Mouse (Mus musculus): ENCODE measurements around the gene Dip2b. TPM values are rescaled to one million over a fixed set of nuclear protein-coding genes. Genes with fewer than 3 reads are reported as not detected.

Gene Dip2b
- polyA plus RNA-seq, 1 experiment from 2014 or later = 18.1 TPM

DNA sequence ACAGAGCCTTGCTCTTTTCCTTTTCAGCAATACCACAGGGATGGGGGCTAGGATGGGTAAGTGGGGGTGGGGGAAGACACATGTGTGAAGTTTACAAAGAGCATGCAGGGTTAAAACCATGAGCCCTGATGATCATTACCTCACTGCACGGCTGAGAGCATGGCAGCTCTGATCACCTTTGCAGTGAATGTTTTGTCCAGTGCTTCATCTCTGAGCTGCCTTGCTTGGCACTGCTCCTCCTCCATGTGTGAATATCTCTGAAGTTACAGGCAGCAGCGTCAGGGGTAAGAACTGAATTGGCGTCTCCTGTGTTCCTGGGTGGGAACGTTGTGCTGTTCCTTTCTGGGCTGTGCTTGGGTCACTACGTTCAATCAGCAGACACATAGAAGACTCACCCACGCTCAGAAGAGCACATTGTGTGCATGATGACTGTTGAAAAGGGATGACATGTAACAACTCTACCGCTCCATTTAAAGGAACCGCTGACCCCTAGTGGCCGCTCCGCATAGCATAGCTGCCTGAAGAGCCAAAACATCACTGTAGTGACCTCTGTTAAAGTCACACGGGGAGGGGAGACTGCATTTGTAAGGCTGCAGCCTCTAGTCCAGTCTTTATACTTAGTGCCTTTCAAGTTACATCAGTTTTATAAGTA, 88.1 kb downstream of the Dip2b start:
- H3K9ac ChIP-seq = no peak overlapping the region

DNA sequence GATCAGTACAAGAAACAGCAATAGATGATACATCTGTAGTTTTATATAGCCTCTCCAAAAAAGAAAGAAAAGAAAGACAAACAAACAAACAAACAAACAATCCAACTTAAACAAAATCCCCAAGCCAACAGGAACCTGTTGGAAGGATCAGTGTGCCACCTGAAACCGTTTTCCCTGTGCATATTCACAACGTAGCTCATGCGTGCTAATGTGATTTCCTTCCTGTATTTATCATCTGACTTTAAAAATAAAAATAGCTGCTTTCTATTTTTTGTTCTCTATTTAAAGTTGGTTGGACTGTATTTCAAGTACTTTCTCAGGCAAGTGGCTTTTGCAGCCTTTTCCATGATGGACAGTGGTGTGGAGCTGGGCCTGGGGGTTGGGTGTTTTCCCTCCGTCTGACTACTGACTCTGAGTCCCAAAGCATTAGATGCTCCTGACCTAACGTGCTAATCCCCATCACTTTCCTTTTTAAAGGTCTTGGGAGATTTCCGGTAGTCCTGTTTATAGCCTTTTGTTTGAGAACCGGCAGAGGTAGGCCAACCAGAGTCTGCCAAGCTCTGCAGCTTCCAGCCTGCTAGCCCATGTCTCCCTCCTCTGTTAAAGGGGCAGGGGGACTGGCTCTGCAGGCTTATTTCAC, 90.8 kb downstream of the Dip2b start:
- WGBS = 71% methylated on average over 7 of the region's 7 CpGs
- Histone ChIP-seq H3K36me3 (ENCODE audit: insufficient read depth) (no peaks in the 10 kb centered on the region), H3K4me3 (ENCODE audit: low read depth, low read length) (no peak overlapping the region), H3K4me1 (ENCODE audit: insufficient read depth) (no peaks in the 10 kb centered on the region), H3K27ac (ENCODE audit: low read depth) (no peak overlapping the region), H3K4me2 (no peak overlapping the region), H3K27me3 (ENCODE audit: insufficient read depth, low read length) (no peaks in the 10 kb centered on the region), H3K9me3 (ENCODE audit: low read depth, low read length) (no peaks in the 10 kb centered on the region), H3K9ac (no peak overlapping the region)
- ATAC-seq (ENCODE audit: insufficient read depth) (no peak), DNase-seq (peak; percentile 15)
- no peak for TF ChIP-seq CTCF (IDR thresholded peaks at IDR 0.05; ENCODE audit: low read depth)

More for the DNA sequence above, 88.1 kb downstream of the Dip2b start:
- H3K4me2 ChIP-seq = no peak overlapping the region
- H3K4me3 ChIP-seq (ENCODE audit: low read depth, low read length) = no peak overlapping the region
- peak; percentile 91 for ATAC-seq (ENCODE audit: insufficient read depth)
- H3K27ac ChIP-seq (ENCODE audit: low read depth) = no peak overlapping the region
- no peaks in the 10 kb centered on the region for H3K4me1 ChIP-seq (ENCODE audit: insufficient read depth)
- WGBS = 8% methylated on average over 11 of the region's 11 CpGs
- peak; percentile 95 for TF ChIP-seq CTCF (IDR thresholded peaks at IDR 0.05; ENCODE audit: low read depth)
- H3K27me3 ChIP-seq (ENCODE audit: insufficient read depth, low read length) = no peaks in the 10 kb centered on the region
- DNase-seq = peak; percentile 93
- no peaks in the 10 kb centered on the region for H3K9me3 ChIP-seq (ENCODE audit: low read depth, low read length)
- 0 out of 2 replicates have a peak, but pooled peaks cover under 1% of the 10 kb centered on the region for H3K36me3 ChIP-seq (ENCODE audit: insufficient read depth)

DNA sequence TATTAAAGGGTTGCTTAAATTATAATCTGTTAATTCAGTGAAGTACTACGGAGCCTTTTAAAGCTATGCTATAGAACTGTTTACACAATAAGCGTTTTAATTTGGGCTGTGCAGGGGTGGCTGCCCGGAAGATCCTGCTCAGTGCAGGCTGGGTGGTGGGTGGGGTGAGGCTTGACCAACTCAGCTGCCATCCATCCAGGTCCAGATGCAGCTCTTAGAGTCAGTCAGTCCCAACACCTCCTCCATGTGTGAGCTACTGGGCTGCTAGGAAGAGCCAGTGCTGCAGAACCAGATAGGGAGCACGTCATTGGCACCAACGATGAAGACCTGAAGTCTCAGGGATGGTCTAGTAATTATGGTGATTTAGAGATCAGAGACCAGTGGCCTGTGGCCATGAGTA, 101.2 kb downstream of the Dip2b start:
- ATAC-seq (ENCODE audit: insufficient read depth) = no peak
- TF ChIP-seq CTCF (IDR thresholded peaks at IDR 0.05; ENCODE audit: low read depth) = no peak

DNA sequence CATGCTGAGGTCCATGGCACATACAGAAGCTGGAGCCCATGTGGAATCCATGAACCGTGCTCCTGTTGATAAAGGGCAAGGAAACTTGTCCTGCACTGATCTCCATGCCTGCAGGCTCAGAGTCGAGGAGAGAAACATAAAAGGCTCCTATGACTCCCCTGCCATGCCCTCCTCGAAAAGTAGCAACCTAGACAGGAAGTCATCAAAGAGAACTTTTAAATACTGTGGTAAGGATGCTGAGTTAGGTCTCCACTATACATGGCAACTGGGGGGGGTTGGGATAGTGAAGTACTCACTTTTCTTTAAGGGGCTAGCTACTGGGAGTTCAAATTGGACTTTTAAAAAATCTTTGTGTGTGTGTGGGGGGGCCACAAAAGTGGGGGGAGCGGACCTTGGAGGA, 102.0 kb downstream of the Dip2b start:
- H3K36me3 ChIP-seq (ENCODE audit: insufficient read depth) = peaks cover 9% of the 10 kb centered on the region; the same call in 1 of the 2 replicates
- H3K27me3 ChIP-seq (ENCODE audit: insufficient read depth, low read length) = no peaks in the 10 kb centered on the region
- H3K4me3 ChIP-seq (ENCODE audit: low read depth, low read length) = no peak overlapping the region
- DNase-seq = no peak
- no peak overlapping the region for H3K9ac ChIP-seq
- H3K27ac ChIP-seq (ENCODE audit: low read depth) = no peak overlapping the region
- H3K9me3 ChIP-seq (ENCODE audit: low read depth, low read length) = no peaks in the 10 kb centered on the region
- TF ChIP-seq CTCF (IDR thresholded peaks at IDR 0.05; ENCODE audit: low read depth) = no peak
- WGBS = 68% methylated on average over 4 of the region's 4 CpGs
- no peak for ATAC-seq (ENCODE audit: insufficient read depth)
- H3K4me2 ChIP-seq = no peak overlapping the region
- H3K4me1 ChIP-seq (ENCODE audit: insufficient read depth) = peaks cover 2% of the 10 kb centered on the region; the same call in 1 of the 2 replicates

More for the DNA sequence above, 101.2 kb downstream of the Dip2b start:
- no peaks in the 10 kb centered on the region for H3K9me3 ChIP-seq (ENCODE audit: low read depth, low read length)
- no peak overlapping the region for H3K4me2 ChIP-seq
- peaks cover 9% of the 10 kb centered on the region; the same call in 1 of the 2 replicates for H3K36me3 ChIP-seq (ENCODE audit: insufficient read depth)
- DNase-seq = no peak
- WGBS = 74% methylated on average over 5 of the region's 5 CpGs
- no peak overlapping the region for H3K4me3 ChIP-seq (ENCODE audit: low read depth, low read length)
- H3K9ac ChIP-seq = no peak overlapping the region
- H3K27me3 ChIP-seq (ENCODE audit: insufficient read depth, low read length) = no peaks in the 10 kb centered on the region
- H3K4me1 ChIP-seq (ENCODE audit: insufficient read depth) = no peaks in the 10 kb centered on the region
- no peak overlapping the region for H3K27ac ChIP-seq (ENCODE audit: low read depth)

DNA sequence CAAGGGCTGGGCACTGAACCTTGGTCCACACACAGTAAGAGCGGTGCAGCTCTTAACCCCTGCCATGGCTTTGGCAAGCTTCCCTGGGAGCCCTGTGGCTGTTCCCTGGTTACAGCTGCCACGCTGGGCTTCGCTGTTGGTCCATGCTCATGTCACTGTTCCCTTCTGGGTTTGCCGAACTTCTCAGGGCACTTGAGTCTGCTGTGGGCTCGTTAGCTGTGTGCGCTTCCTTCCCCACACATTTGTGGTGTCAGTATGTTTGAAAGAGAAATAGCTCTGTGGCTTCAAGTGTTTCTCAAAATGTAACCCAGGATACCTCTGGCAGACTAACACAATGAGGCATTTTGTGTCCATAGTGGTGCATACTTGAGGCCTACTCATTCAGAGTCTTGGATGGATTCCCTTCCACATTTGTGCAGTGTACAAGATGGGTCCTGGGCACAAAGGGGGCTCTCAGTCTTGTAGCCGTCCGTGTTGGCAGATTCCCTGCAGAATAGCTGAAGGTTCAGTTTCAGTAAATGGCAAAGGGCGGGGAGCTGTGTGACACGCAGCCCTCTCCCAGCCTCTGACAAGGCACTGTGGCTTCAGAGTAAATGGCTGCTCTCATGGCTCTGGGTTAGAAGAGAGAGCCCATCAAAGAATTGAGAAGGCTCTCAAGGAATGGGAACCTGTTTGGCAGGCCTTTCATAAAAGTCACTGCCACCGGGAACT, 104.8 kb downstream of the Dip2b start:
- Histone ChIP-seq H3K9ac (no peak overlapping the region), H3K9me3 (ENCODE audit: low read depth, low read length) (no peaks in the 10 kb centered on the region), H3K27me3 (ENCODE audit: insufficient read depth, low read length) (no peaks in the 10 kb centered on the region), H3K4me1 (ENCODE audit: insufficient read depth) (peaks cover 2% of the 10 kb centered on the region; the same call in 1 of the 2 replicates), H3K4me3 (ENCODE audit: low read depth, low read length) (no peak overlapping the region), H3K4me2 (no peak overlapping the region), H3K27ac (ENCODE audit: low read depth) (peak overlapping the region; percentile 79), H3K36me3 (ENCODE audit: insufficient read depth) (peaks cover 5% of the 10 kb centered on the region; the same call in 1 of the 2 replicates)
- TF ChIP-seq CTCF (IDR thresholded peaks at IDR 0.05; ENCODE audit: low read depth) = no peak
- ATAC-seq (ENCODE audit: insufficient read depth) (peak; percentile 56), DNase-seq (peak; percentile 51)
- 66% methylated on average over 11 of the region's 11 CpGs for WGBS

DNA sequence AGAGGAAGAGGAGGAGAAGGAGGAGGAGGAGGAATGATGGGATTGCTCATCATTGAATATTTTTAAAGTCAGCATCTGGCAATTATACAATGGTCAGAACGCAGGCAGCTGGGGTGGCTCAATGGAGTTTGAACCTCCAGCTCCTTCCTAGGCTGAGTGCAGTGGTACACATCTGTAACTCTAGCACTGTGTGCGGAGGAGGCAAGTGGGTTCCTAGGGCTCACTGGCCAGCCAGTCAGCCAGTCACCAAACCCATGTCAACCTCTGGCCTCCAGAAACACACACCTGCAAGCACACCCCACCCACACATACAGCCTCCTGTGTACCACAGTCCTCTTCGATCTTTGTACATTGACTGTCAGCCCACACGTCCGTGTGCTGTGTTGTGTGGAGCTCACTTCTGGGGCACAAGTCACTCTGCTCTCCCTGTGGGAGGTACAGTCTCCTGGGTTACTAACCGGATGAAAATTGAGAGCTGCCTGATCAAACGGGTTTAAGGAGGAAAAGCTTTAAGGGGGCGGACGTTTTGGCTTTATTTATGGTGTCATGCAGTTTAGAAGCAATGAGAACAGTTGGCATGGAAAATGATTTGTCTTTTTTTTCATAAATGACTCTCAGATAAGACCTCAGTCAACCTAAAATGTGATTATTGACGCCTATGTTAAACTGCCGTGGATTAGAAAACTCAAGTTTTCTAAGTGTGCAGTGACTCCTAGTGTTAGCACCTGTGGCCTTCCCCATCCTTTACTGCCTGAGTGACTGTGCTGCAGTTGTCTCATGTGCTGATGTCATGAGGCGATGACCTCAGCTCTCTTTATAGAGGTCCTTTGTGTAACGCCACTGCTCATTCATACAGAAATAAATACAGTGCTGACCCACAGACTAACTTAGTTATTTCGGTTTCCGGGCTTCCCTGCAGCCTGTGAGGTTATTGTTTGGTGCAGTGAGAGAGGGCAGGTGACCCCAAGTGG, 106.7 kb downstream of the Dip2b start:
- Histone ChIP-seq H3K4me1 (ENCODE audit: insufficient read depth) (peaks cover 2% of the 10 kb centered on the region; the same call in 1 of the 2 replicates), H3K36me3 (ENCODE audit: insufficient read depth) (peaks cover 5% of the 10 kb centered on the region; the same call in 1 of the 2 replicates), H3K4me2 (no peak overlapping the region), H3K27me3 (ENCODE audit: insufficient read depth, low read length) (no peaks in the 10 kb centered on the region), H3K9ac (no peak overlapping the region), H3K27ac (ENCODE audit: low read depth) (0 out of 2 replicates have a peak overlapping the region, but pooled peaks have one; percentile 45), H3K9me3 (ENCODE audit: low read depth, low read length) (no peaks in the 10 kb centered on the region), H3K4me3 (ENCODE audit: low read depth, low read length) (no peak overlapping the region)
- DNase-seq = peak; percentile 51
- no peak for ATAC-seq (ENCODE audit: insufficient read depth)
- WGBS = 44% methylated on average over 15 of the region's 15 CpGs
- peak; percentile 7; the same call in 1 of the 2 replicates for TF ChIP-seq CTCF (IDR thresholded peaks at IDR 0.05; ENCODE audit: low read depth)

Measured in lung, embryonic 14.5 days (tissue).